Mouse (Mus musculus): ENCODE measurements around the gene Elovl1.

Gene Elovl1

GRCm38 (mm10) chr4:118427768-118428451 lies at the start of gene Elovl1:
TSS of gene Elovl1 (plus strand) at chr4:118428093.
- DNase-seq (ENCODE audit: low spot score): peak; percentile 38

GRCm38 (mm10) chr4:118383271-118383670 lies 44.6 kb upstream of the Elovl1 start:
- no peak for DNase-seq (ENCODE audit: low spot score)

GRCm38 (mm10) chr4:118387316-118387715 lies 40.6 kb upstream of the Elovl1 start:
- no peak for DNase-seq (ENCODE audit: low spot score)

GRCm38 (mm10) chr4:118390146-118390545 lies 37.7 kb upstream of the Elovl1 start:
- no peak for DNase-seq (ENCODE audit: low spot score)

GRCm38 (mm10) chr4:118394505-118394904 lies 33.4 kb upstream of the Elovl1 start:
- no peak for DNase-seq (ENCODE audit: low spot score)

- no peak for DNase-seq (ENCODE audit: low spot score)
Observed at GRCm38 (mm10) chr4:118395289-118395688, 32.6 kb upstream of the Elovl1 start.

GRCm38 (mm10) chr4:118396433-118396832 lies 31.5 kb upstream of the Elovl1 start:
- DNase-seq (ENCODE audit: low spot score): no peak

- no peak for DNase-seq (ENCODE audit: low spot score)
Observed at GRCm38 (mm10) chr4:118398400-118398799, 29.5 kb upstream of the Elovl1 start.

- DNase-seq (ENCODE audit: low spot score): no peak
Observed at GRCm38 (mm10) chr4:118401421-118401820, 26.5 kb upstream of the Elovl1 start.

- DNase-seq (ENCODE audit: low spot score): no peak
Observed at GRCm38 (mm10) chr4:118401918-118402317, 26.0 kb upstream of the Elovl1 start.

GRCm38 (mm10) chr4:118402701-118403100 lies 25.2 kb upstream of the Elovl1 start:
- DNase-seq (ENCODE audit: low spot score): no peak

- DNase-seq (ENCODE audit: low spot score): peak; percentile 68
Observed at GRCm38 (mm10) chr4:118409142-118409900, 18.6 kb upstream of the Elovl1 start, which contains the start of the genes Szt2 and Med8. TSS of gene Szt2 (minus strand) at chr4:118409273. TSS of gene Med8 (plus strand) at chr4:118409337.

- DNase-seq (ENCODE audit: low spot score): no peak
Observed at GRCm38 (mm10) chr4:118410871-118411270, 17.0 kb upstream of the Elovl1 start.

GRCm38 (mm10) chr4:118413553-118413952 lies 14.3 kb upstream of the Elovl1 start:
- no peak for DNase-seq (ENCODE audit: low spot score)

- no peak for DNase-seq (ENCODE audit: low spot score)
Observed at GRCm38 (mm10) chr4:118415779-118416178, 12.1 kb upstream of the Elovl1 start.

- no peak for DNase-seq (ENCODE audit: low spot score)
Observed at GRCm38 (mm10) chr4:118416329-118416728, 11.6 kb upstream of the Elovl1 start.

- no peak for DNase-seq (ENCODE audit: low spot score)
Observed at GRCm38 (mm10) chr4:118417112-118417797, 10.6 kb upstream of the Elovl1 start.

GRCm38 (mm10) chr4:118421384-118421783 lies 6.5 kb upstream of the Elovl1 start:
- DNase-seq (ENCODE audit: low spot score): no peak

GRCm38 (mm10) chr4:118424541-118425160 lies 3.2 kb upstream of the Elovl1 start:
- no peak for DNase-seq (ENCODE audit: low spot score)

GRCm38 (mm10) chr4:118425374-118425773 lies 2.5 kb upstream of the Elovl1 start:
- no peak for DNase-seq (ENCODE audit: low spot score)

GRCm38 (mm10) chr4:118427415-118427767 lies 502 bp upstream of the Elovl1 start:
- DNase-seq (ENCODE audit: low spot score): no peak

- no peak for DNase-seq (ENCODE audit: low spot score)
Observed at GRCm38 (mm10) chr4:118428531-118429214, 780 bp downstream of the Elovl1 start.

Measured in layer of hippocampus, adult 9-10 months (tissue).